Mouse (Mus musculus) ES-Bruce4 (cell line): ENCODE measurements around the gene Ppfia2. TPM values are rescaled to one million over a fixed set of nuclear protein-coding genes. Genes with fewer than 3 reads are reported as not detected.

Source experiments
- H3K27ac ChIP-seq: 2 replicates; pipeline ENCODE4 v1.5.1; 2012; ENCODE audit warnings: low read length, inconsistent platforms; ENCODE audit not compliant: insufficient read depth
- H3K27me3 ChIP-seq: 2 replicates; pipeline ENCODE4 v1.6.1; 2012; ENCODE audit warnings: mild to moderate bottlenecking, low read length, inconsistent platforms; ENCODE audit not compliant: control insufficient read depth, poor library complexity, insufficient read depth, severe bottlenecking
- H3K36me3 ChIP-seq: 2 replicates; pipeline ENCODE4 v1.6.1; 2012; ENCODE audit warnings: inconsistent platforms, mild to moderate bottlenecking, low read length, moderate library complexity; ENCODE audit not compliant: control insufficient read depth, poor library complexity, insufficient read depth, severe bottlenecking
- H3K4me1 ChIP-seq: one replicate; pipeline ENCODE4 v1.8.1; 2011; ENCODE audit warnings: low read length; ENCODE audit not compliant: control insufficient read depth, insufficient read depth
- H3K4me3 ChIP-seq: 2 replicates; pipeline ENCODE4 v1.5.1; 2011; ENCODE audit warnings: low read depth, mild to moderate bottlenecking, low read length
- H3K9ac ChIP-seq: 2 replicates; pipeline ENCODE4 v1.6.1; 2012; ENCODE audit warnings: low read depth, mild to moderate bottlenecking, inconsistent platforms; ENCODE audit not compliant: poor library complexity, severe bottlenecking
- H3K9me3 ChIP-seq: replicated peaks from 2 replicates; pipeline ENCODE4 v1.6.1; 2012; ENCODE audit warnings: mild to moderate bottlenecking, low read length, inconsistent platforms; ENCODE audit not compliant: control insufficient read depth, poor library complexity, insufficient read depth, severe bottlenecking
- CTCF ChIP-seq: IDR thresholded peaks from one replicate; pipeline ENCODE4 v1.8.1; 2011; ENCODE audit warnings: low read depth, low read length
- EP300 ChIP-seq: IDR thresholded peaks from 2 replicates; pipeline ENCODE4 v1.6.1; 2011; ENCODE audit warnings: low read depth, low read length; ENCODE audit not compliant: insufficient read depth
- POLR2A ChIP-seq: IDR thresholded peaks from one replicate; pipeline ENCODE4 v1.8.1; 2011; ENCODE audit warnings: low read length; ENCODE audit not compliant: insufficient read depth
- polyA plus RNA-seq: library from polyadenylated mRNA; stranded (reverse); fragments of >200 nt; gene quantifications from 2 replicates; pipeline ENCODE4 v1.2.4, GENCODE M21; 2011; ENCODE audit warnings: low read depth; ENCODE audit not compliant: missing spikeins, insufficient read depth, insufficient read length

The Ppfia2 gene
- polyA plus RNA-seq, 1 experiment: not detected

GRCm38 (mm10) chr10:106763785-106764184 is 293.6 kb downstream of the Ppfia2 start:
- Histone ChIP-seq H3K4me3 (no peak overlapping the region), H3K4me1 (no peaks in the 10 kb centered on the region), H3K27ac (no peak overlapping the region)

GRCm38 (mm10) chr10:106775571-106775970 is 305.4 kb downstream of the Ppfia2 start:
- H3K9me3 ChIP-seq: no peaks in the 10 kb centered on the region
- no peaks in the 10 kb centered on the region for H3K36me3 ChIP-seq
- no peak overlapping the region for H3K27ac ChIP-seq
- H3K4me1 ChIP-seq: no peaks in the 10 kb centered on the region
- no peak overlapping the region for H3K4me3 ChIP-seq
- peaks cover 2% of the 10 kb centered on the region; the same call in 1 of the 2 replicates for H3K27me3 ChIP-seq
- TF ChIP-seq EP300 (no peak), CTCF (no peak), POLR2A (no peak)
- H3K9ac ChIP-seq: no peak overlapping the region

More at GRCm38 (mm10) chr10:106763785-106764184, 293.6 kb downstream of the Ppfia2 start:
- no peak overlapping the region for H3K9ac ChIP-seq
- H3K9me3 ChIP-seq: no peaks in the 10 kb centered on the region
- H3K27me3 ChIP-seq: no peaks in the 10 kb centered on the region
- H3K36me3 ChIP-seq: no peaks in the 10 kb centered on the region
- TF ChIP-seq CTCF (no peak), EP300 (no peak), POLR2A (no peak)

- Histone ChIP-seq H3K27ac (no peak overlapping the region), H3K27me3 (no peaks in the 10 kb centered on the region), H3K36me3 (no peaks in the 10 kb centered on the region), H3K4me1 (no peaks in the 10 kb centered on the region), H3K4me3 (no peak overlapping the region), H3K9me3 (no peaks in the 10 kb centered on the region), H3K9ac (no peak overlapping the region)
- TF ChIP-seq EP300: no peak
- no peak for TF ChIP-seq POLR2A
- TF ChIP-seq CTCF: no peak
Observed at GRCm38 (mm10) chr10:106815447-106815846, 345.3 kb downstream of the Ppfia2 start.

GRCm38 (mm10) chr10:106818381-106818780 is 348.2 kb downstream of the Ppfia2 start:
- H3K4me3 ChIP-seq: no peak overlapping the region
- H3K9me3 ChIP-seq: no peaks in the 10 kb centered on the region
- H3K27me3 ChIP-seq: no peaks in the 10 kb centered on the region
- H3K4me1 ChIP-seq: no peaks in the 10 kb centered on the region
- H3K27ac ChIP-seq: no peak overlapping the region
- no peak overlapping the region for H3K9ac ChIP-seq
- no peaks in the 10 kb centered on the region for H3K36me3 ChIP-seq
- no peak for TF ChIP-seq POLR2A
- no peak for TF ChIP-seq EP300
- no peak for TF ChIP-seq CTCF

GRCm38 (mm10) chr10:106824215-106824614 is 354.1 kb downstream of the Ppfia2 start:
- no peak for TF ChIP-seq CTCF
- no peak for TF ChIP-seq POLR2A
- Histone ChIP-seq H3K27ac (no peak overlapping the region), H3K4me1 (no peaks in the 10 kb centered on the region), H3K9ac (no peak overlapping the region), H3K27me3 (no peaks in the 10 kb centered on the region), H3K9me3 (no peaks in the 10 kb centered on the region), H3K36me3 (no peaks in the 10 kb centered on the region), H3K4me3 (no peak overlapping the region)

GRCm38 (mm10) chr10:106838476-106838875 is 368.3 kb downstream of the Ppfia2 start:
- Histone ChIP-seq H3K9ac (no peak overlapping the region), H3K27ac (no peak overlapping the region), H3K9me3 (no peaks in the 10 kb centered on the region), H3K4me3 (no peak overlapping the region), H3K36me3 (no peaks in the 10 kb centered on the region), H3K4me1 (no peaks in the 10 kb centered on the region), H3K27me3 (no peaks in the 10 kb centered on the region)
- TF ChIP-seq CTCF (no peak), EP300 (no peak), POLR2A (no peak)
